Mouse (Mus musculus) adrenal gland, adult 2 months (tissue): ENCODE data around the gene Gpr142. TPM values are rescaled to one million over a fixed set of nuclear protein-coding genes. Genes with fewer than 3 reads are reported as not detected.

Experiments used
- DNase-seq: peaks from one replicate; pipeline ENCODE4 v3.0.0; 2021
- polyA plus RNA-seq: library from polyadenylated mRNA; depleted of rRNA; stranded (reverse); fragments of >200 nt; gene quantifications from 2 replicates; pipeline ENCODE4 v1.2.3, GENCODE M21; 2012
- total RNA-seq, 2 experiments: library from RNA; stranded (reverse); gene quantifications; 2 replicates each; pipeline ENCODE4 v1.2.3; 2021

Gpr142 gene
- total and polyA plus RNA-seq, 3 experiments = not detected

DNA sequence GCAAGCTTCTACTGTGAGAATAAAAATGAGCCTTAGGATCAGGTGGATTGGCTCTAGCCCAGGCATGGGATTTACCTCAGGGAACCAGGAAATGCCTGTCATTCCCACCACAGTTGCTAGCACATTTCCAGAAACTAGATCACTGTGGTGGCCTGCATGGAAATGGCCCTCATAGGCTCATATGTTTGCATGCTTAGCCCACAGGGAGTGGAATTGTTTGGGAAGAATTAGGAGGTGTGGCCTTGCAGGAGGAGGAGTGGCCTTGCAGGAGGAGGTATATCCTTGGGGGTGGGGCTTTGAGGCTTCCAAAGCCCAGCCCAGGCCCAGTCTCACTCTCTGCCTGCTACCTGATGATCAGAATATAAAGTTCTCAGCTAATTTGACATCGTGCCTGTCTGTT, 3.2 kb downstream of the Gpr142 start:
- DNase-seq = no peak

DNA sequence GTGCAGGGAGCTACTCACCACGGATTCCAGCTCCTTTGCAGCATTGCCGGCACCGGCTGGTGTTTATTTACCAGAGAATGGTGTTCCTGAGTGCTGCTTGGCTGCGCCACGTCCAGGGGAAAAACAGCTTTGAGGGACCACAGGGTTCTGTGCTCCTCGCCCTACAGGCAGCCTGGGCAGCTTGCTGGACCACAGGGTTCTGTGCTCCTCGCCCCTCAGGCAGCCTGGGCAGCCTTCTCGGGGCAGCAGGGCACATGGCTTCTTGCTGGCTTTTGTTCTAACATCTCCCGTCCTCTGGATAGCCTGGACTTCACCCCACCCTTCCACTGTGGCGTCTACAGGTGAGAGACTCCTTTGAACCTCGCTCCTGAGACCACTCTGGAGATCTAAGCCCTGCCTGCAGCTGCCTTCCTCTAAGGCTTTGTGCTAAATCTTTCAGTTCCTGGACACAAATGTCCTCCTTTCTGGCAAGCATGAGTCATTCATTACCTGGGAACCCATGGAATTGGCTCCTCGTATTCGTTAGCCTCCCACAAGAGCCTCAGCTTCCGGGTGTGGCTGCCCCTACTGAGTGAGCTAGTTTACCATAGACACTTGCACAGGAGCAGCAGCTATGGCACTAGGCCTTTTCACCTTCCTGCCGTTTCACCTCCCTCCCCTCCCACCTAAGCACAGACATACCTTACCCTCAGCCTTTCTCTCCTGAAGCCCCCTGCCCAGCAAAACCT, 4.0 kb downstream of the Gpr142 start:
- no peak for DNase-seq

DNA sequence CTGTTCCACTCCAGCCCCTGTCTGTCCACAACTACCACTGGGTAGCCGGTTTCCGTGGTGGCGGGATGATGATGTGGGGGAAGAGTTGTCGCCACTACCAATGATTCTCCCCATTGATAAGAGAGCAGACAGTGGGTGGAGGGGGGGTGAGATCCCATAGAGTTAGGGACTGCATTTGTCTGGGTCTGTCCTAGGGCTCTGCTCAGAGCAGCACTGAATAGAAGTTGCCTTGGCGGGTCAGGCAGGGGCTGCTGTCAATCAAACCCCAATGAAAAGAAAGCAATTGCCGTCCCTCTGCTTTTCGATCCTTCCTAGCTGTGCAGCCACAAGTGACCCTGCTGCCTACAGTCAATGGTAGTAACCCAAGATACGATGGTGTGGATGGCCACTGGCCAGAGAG, 5.3 kb downstream of the Gpr142 start:
- no peak for DNase-seq

DNA sequence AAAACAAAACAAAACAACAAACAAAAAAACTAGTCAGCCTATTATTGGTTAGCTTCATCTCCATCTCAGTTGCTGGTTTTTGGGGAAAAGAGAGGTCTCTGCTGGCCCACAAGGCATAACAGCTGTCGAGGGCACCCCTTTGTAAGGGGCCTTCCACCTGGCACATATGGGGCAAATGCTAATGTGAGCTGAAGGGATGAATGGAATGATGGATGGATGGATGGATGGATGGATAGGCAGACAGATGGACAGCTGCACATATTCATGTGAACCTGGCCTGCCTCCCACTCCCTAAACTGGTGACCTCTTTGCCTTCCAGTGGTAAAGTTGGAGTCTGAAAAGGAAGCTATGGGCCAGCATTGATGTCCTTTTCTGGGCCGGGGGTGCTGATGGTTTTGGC, 8.3 kb downstream of the Gpr142 start:
- DNase-seq = no peak

DNA sequence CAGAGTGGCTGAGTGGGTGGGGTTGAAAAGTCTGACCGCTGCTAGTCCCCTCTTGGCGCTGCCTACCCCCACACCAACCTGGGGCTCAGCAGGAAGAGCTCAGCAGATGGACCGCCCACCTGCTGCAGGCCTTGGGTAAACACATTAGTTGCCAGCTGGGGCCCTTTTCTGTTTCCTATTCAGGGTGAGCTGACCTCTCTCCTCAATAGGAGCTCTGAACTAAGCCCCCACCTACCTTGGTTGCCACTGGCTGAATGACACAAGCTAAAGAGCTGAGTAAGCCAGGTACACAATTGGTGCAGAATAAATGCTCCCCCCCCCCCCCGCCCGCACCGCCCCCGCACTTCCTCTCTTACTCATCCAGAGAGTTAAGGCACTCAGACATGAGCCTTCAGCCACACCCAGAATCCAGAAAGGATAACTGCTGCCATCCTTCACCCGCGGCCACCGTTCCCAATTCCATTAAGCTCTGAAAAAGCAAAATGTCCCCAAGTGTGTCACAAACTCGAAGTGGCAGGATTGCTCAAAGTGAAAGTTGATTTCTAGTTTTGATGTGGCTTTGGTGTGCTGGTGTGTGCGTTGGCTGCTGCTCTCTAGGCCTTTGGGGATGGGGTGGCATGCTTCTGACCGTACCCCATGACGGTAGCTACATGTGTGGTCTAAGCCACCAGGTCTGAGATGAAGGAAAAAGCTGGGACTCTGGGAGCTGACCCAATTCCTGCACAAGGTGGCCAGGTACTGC, 9.1 kb downstream of the Gpr142 start:
- DNase-seq = no peak

DNA sequence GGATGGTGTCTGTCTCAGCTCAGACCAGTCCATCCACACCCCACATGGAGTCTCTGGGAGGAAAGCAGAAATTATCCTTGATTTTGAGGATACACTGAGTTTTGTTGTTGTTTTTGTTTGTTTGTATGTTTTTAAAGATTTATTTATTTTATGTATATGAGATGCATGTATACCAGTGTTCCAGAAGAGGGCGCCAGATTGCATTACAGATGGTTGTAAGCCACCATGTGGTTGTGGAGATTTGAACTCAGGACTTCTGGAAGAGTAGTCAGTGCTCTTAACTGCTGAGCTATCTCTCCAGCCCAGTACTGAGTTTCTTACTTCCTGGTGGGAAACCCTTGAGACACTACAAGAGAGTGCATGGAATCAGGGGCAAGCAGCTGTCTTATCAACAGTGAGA, 10.6 kb downstream of the Gpr142 start:
- DNase-seq = no peak

DNA sequence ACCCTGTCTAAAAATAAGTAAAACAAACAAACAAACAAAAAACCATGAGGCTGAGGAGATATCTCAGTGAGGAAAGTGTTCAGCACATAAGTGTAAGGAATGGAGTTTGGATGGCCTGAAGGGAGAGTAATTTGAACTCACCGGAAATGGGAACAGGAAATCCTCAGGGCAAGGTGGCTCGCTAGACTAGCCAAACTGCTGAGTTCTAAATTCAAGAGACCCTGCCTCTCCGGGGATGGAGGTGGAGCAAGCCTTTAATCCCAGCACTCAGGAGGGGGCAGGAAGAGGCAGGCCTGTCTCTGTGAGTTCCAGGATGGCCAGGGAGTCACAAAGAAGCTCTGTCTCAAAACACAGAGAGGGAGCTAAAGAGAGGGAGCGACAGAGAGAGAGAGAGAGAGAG, 11.6 kb downstream of the Gpr142 start:
- no peak for DNase-seq

DNA sequence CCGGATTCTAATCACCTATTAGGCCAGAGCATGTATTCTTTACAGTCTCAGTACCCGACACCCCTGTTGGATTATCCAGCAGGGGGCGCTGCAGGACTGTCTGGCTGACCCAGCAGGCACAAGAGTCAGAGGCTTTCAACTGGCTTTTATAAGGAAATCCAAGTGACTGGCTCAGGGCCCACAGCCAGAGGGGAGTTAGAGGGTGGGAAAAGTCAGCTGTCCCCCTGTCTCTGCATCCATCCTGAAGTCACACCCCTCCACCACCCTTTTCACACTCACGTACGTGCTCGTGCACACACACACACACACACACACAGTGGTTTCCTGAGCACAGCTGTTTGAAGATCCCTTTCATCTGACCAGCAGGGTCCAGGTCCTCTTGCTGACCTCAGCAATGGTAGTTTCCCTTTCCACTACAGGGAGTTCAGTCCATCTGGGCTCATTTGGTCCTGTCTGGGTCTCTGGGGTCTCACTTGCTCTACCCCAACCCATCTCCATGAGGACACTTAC, 14.1 kb downstream of the Gpr142 start:
- DNase-seq = peak; percentile 88

DNA sequence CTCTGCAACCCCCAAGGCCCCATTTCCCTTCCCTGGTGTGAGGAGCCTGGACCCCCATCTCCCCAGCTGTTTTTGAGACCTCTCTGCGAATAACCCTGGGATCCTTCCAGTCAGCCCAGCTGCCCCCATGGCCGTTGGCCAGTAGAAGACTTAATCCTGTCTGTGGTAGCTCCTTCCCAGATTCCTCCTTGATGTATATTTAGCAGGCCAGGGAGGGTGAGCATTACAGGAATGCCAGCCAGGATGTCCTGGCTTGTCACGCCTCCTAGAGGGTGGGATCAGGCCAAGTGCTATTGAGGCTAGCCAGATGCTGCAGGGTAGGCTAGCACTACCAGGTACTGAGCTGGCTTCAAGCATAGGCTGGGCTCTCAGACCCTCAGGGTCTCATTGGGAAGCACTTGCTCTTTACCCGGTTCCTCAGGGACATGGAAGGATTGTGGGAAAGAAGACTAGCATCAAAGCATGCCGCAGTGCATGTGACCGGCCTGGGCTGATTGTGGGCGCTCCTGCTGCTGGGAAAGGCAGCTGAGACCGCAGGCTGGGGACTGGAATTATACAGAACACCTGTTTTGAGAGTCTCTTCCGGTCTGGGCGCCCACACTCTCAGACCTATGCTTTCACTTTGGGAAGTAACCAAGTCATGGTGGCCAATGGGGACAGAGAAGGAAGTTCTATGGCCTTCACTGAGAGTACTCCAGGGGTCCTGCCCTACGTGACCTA, 16.3 kb downstream of the Gpr142 start:
- DNase-seq = no peak

DNA sequence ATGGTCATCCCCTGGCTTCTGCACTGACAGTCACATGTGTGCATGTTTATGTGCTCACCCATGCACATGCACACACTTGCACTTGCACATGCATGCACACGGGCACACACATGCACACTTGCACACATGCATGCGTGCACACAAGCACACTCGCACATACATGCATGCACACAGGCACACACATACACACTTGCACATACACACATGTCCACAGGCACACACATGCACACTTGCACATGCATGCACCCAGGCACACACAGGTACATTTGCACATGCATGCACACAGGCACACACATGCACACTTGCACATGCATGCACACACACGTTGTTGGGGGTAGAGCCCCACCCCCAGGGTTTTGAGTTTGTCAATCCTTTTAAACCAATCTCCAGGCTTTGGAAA, 18.2 kb downstream of the Gpr142 start:
- DNase-seq = no peak

DNA sequence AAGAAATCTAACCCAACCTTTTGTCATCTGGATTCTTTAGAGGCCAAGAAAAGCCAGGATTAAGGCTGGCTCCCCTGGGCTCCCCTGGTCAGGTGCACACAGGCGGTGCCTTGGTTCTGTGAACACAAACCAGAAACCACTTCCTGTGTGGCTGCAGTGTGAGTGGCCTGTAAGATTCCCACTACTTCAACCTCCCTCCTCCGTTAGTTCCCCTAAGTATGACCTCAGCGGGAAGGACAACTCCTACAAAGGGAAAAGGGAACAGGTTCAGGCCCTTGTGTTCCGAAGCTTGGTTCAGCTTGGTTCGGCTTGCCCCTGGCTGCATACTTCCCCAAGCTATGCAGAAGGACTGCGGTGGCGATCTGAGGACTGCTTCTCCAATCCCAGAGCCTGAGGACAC, 19.5 kb downstream of the Gpr142 start:
- DNase-seq = no peak

DNA sequence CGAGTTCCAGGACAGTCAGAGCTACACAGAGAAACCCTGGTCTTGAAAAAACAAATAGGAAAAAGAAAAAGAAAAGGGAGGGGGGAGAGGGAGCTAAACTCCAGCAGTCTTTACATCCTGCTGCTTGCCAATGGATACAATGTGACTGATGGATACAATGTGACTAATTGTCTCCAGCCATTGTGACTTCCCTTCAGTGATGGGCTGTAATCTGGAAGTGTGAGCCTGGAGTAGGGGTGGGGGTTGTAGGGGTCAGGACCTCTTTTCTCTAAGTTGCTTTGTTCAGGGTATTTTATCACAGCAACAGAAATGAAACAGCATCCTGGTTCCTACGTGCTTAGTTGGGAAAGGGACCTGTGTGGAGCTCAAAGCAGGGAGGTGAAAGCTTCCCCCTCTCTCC, 20.4 kb downstream of the Gpr142 start:
- DNase-seq = no peak

DNA sequence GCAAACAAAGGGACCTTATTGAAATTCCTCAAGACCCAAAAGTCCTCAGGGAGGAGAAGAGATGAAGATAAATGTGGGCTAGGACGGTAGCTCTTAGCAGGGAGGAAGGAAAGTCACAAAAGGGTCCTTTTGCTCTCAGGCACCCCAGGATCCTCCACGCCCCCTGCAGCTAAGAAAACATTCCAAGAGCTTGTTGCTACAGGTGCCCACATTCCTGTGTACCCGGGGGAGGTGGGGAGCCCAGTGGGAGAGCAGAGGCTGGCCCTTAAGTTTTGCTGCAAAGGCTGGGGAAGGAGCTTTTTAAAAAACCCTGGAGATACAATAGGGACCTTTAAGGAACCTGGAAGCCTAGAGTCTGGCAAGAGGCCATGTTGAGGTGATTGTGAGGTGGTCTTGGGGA, 21.7 kb downstream of the Gpr142 start:
- no peak for DNase-seq

DNA sequence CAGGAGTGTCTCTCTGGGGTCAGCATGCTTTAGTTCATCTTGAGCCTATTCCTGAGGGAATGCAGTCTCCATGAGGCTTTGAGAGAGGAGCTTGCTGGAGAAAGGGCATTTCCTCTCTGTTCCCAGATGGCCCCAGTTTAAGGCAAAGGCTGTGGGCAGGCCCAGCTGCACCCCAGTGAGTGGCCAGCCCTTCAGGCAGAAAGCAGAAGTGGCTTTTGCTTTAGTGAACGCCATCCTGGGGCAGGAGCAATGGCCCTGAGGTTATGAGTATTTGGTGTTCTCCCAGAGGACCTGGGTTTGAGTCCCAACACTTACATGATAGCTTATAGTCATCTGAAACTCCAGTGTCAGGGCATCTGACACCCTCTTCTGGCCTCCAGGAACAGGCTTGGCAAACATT, 22.6 kb downstream of the Gpr142 start:
- no peak for DNase-seq

DNA sequence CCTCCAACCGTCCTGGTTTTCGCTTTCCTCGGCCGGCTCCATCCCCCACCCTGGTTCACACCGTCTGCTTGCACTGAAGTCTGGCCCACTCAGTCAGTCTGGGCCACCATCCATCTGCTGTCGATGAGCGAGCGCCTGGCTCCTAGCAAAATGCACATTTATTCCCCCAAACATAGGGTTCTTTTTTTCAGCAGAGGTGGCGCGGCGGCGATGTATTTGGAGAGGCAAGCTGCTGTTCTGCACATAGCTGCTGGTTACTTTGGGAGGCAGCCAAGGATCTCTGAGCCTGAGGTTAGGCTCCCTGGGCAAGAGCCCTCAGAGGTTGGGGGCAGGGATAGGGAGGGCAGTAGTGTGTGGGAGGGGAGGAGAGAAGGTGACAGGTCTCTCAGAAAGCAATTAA, 24.0 kb downstream of the Gpr142 start:
- DNase-seq = peak; percentile 31

DNA sequence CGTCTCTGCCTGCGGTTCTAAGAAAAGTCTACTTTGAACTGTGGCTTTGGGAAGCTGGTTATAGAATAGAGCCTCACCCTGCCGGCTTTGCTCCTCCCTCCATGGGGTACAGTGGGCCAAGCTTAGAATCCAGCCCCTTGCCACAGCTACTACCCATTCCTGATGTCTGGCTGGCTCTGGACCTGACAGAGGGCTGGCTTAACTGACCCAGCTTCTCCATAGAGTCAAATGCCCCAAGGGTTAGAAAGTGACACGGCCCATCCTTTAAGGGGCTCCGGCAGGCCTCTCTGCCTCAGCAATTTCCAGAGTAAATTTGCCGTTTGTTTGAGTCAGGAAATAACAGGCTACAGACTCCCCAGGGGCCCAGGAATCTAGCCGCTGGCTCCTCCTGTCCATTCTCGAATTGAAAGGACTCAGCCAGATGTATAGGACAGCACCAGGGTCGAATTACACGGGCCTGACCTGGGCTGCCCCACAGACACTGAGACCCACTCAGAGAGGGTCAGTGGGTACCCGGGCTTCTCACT, 24.5 kb downstream of the Gpr142 start:
- DNase-seq = no peak

DNA sequence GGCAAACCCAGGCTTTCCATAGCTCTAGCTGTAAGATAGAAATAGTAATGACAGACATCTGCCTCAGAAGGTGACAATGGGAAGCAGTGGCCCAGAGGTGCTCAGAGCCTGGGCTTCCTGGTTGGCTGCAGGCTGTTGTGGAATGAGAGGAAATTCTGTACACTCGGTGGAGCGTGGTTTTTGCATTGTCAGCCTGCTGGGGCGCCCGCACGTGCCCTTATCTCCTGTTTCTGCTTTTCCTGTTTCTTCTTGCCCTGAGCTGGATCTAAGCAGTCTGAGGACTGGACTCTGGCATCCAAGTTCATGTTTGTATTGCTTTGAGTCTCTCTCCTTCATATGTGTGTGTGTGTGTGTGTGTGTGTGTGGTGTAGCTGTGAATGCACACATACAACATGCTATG, 28.0 kb downstream of the Gpr142 start:
- no peak for DNase-seq

DNA sequence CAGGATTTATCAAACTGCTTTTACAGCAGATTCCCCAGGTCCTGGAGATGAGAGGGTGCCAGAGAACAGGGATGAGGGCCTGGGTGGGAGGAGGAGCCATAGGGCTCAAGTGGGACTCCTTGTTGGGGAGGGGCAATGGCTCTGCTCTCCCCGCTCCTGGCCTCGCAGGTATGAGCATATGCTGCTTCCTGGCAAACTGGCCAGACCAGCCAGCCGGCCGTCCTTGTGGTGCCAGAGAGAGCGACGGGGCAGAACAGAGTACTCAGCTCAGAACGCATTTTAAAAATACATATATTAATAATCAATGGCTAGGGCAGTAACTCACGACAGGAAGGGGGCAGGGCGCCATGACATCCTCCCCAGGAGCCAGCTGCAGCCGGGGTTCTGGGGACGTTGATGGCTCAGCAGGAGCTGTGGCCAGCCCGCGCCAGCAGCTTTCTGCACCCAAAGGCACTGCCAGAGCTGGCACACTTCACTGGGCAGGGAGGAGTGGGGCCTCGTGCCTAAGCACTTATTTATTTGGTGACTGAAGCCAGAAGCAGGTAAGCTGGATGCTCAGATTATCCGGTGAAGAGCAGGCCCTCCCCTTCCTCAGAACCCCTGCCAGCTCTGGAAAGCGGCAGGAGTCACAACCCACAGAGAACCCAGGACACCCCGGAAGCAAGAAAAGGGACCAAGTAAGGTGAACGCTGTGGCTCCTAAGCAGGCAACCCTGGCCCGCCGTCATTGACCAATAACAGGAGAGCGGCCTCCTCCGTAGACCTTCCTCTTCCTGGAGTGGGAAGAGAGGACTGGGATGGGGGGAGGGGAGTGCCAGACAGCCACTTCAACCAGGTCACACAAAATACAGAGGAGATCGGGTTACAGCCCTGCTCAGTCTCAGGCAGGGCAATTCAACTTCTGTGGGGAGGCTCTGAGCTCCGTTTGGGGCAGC, 31.0 kb downstream of the Gpr142 start:
- peak; percentile 54 for DNase-seq

DNA sequence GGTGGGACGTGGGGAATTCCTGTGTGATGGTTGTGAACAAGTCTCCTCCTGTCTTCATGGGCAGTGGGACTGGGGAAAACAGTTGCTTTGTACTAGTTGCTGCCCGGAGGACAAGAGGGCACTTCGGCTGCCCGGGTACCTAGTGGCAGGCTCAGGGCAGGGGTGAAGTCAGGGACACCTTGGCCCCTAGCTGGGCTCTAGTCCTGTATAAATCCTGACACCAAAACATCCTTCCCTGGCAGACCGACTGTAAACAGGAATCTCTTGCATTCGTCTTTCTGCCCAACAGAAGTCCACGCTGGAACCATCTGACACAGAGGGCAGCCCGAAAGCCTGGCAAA, 31.7 kb downstream of the Gpr142 start:
- DNase-seq = no peak

DNA sequence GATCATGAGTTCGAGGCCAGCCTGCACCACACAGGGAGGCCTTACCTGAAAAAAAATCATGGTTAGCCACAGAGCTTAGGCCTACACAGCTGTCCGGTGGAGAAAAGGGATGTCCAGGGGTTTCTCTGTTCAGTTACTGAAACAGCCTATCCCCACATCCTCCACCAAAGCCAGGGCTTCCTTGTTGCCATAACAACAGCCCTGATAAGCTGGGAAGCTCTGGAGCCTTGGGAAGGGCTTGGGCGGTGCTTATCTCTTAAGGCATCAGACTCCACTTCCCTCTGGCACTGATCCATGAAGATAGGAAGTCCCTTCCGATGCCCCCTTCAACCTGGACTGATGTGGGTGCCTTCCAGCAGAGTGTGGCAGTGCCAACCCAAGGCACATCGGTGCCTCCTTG, 34.4 kb downstream of the Gpr142 start:
- DNase-seq = no peak

DNA sequence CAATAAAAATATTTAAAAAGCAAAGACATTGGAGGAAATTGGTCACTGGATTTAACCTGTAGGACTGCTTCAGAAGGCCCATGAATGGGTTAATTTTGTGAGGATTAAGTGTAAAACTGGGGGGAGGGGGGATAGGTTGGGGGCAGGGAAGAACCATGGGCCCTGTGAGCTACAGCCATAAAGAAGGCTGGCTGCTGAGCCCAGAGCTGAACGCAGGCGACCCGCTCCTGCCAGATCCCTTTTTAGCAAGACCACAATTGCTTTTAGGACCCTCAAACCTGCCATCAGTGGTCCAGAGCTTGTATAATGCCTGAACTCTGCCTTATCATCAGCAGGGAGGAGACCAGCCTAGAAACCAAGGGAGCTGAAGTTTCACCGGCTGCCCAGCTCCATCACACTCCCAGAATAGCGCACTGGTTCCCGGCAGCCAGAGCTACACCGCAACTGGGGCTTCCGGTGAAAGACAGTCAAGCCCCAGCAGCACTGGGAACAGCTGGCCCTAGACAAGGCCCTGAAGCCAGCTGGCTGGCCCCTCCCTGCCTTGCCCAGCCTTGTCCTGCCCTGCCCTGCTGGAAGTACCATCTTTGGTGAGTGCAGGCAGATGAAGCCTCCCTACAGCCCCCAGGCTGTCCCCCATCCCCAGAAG, 45.2 kb downstream of the Gpr142 start:
- no peak for DNase-seq
